Mouse (Mus musculus): ENCODE results near the gene Tufm. TPM values are rescaled to one million over a fixed set of nuclear protein-coding genes. Genes with fewer than 3 reads are reported as not detected.

Tufm gene
- polyA plus RNA-seq, 1 experiment from 2014 or later, result 167 TPM

DNA sequence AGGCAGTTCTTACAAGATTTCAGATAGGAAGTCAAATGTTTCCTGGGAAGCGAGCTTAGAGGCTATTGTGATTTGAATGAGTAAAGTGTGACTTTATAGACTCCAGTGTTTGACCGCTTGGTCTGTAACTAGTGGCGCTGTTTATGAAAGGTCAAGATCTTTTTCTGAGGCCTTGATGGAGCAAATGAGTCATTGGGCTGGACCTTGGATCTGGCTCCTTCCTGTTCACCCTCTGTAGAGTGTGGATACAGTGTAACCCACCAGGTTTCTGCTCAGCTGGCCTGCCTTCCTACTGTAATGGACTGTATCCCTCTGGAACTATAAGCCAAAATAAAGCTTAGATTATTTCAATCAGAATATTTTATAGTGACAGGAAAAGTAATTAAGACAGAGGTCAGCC lies 24.1 kb downstream of the Tufm start:
- WGBS, result 85% methylated on average over 3 of the region's 3 CpGs
- ATAC-seq (ENCODE audit: insufficient read depth, low FRiP score, low TSS enrichment), result no peak
- no peaks in the 10 kb centered on the region for H3K36me3 ChIP-seq (ENCODE audit: control insufficient read depth, insufficient read depth, low read length)

DNA sequence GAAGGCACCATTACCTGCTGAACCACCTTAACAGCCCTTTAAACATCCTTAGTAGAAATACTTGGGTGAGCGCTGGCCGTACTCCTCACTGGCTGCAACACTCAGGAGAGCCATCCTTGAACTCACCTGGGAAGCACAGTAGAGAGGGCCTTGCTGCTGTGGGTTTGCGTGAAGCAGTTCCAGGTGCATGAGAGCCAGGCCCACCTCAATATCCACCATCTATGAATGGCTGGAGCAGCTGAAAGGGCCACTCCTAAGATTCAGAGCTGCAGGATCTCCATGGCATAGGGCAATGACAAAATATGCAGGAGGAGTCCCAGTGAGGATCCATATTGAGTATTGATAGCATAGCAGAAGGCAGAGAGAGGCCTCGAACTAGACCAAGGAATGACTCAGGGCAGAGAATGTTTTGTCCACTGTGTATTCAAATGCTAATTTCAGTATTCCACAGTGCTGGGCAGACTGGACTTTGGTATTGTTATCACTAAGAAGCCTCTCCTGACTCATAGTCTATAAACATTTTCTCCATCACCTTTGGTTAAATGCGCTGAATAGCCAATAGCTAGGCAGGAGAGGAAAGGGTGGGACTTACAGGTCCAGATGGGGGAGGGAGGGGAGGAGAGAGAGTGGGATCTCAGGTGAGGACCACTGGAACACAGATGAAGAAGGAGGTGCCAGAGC lies 31.2 kb downstream of the Tufm start:
- no peak for ATAC-seq (ENCODE audit: insufficient read depth, low FRiP score, low TSS enrichment)
- Histone ChIP-seq H3K36me3 (ENCODE audit: control insufficient read depth, insufficient read depth, low read length) (no peaks in the 10 kb centered on the region), H3K4me2 (ENCODE audit: low read depth) (no peak overlapping the region), H3K9me3 (ENCODE audit: control insufficient read depth, low read length) (no peaks in the 10 kb centered on the region), H3K27me3 (ENCODE audit: control insufficient read depth, insufficient read depth, low read length) (no peaks in the 10 kb centered on the region), H3K4me3 (ENCODE audit: low read depth, low read length) (no peak overlapping the region), H3K9ac (ENCODE audit: low read length) (no peak overlapping the region), H3K27ac (ENCODE audit: low read depth, low read length) (no peak overlapping the region), H3K4me1 (ENCODE audit: control insufficient read depth, insufficient read depth, low read length) (no peaks in the 10 kb centered on the region)
- WGBS, result 82% methylated on average over 5 of the region's 5 CpGs
- no peak for DNase-seq (ENCODE audit: low spot score)

More for the DNA sequence above, 24.1 kb downstream of the Tufm start:
- Histone ChIP-seq H3K4me3 (ENCODE audit: low read depth, low read length) (no peak overlapping the region), H3K9ac (ENCODE audit: low read length) (no peak overlapping the region), H3K27me3 (ENCODE audit: control insufficient read depth, insufficient read depth, low read length) (no peaks in the 10 kb centered on the region), H3K27ac (ENCODE audit: low read depth, low read length) (no peak overlapping the region), H3K4me2 (ENCODE audit: low read depth) (no peak overlapping the region), H3K9me3 (ENCODE audit: control insufficient read depth, low read length) (no peaks in the 10 kb centered on the region), H3K4me1 (ENCODE audit: control insufficient read depth, insufficient read depth, low read length) (no peaks in the 10 kb centered on the region)
- DNase-seq (ENCODE audit: low spot score), result no peak

DNA sequence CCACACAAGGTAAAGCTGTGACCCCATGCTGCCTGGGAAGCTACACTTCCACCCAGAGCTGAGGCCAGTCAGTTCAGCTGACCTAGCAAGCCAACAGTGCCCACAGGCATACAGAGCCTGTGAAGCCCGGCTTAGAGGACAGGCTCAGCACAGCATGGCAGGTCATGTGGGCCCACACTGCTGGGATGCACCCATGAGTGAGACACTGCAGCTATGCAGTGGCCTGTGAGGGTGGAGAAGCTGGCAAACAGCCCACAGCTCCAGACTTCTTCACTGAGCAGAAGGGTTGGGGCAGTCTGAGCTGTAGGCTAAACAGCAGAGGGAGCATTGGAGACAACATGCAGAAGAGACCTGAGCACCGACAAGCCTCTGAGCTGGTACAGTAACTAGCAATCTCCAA lies 32.4 kb downstream of the Tufm start:
- no peak overlapping the region for H3K9ac ChIP-seq (ENCODE audit: low read length)
- H3K9me3 ChIP-seq (ENCODE audit: control insufficient read depth, low read length), result no peaks in the 10 kb centered on the region
- WGBS, result 67% methylated on average over 2 of the region's 2 CpGs
- H3K27me3 ChIP-seq (ENCODE audit: control insufficient read depth, insufficient read depth, low read length), result no peaks in the 10 kb centered on the region
- ATAC-seq (ENCODE audit: insufficient read depth, low FRiP score, low TSS enrichment) (no peak), DNase-seq (ENCODE audit: low spot score) (no peak)
- no peaks in the 10 kb centered on the region for H3K4me1 ChIP-seq (ENCODE audit: control insufficient read depth, insufficient read depth, low read length)
- H3K27ac ChIP-seq (ENCODE audit: low read depth, low read length), result no peak overlapping the region
- H3K4me2 ChIP-seq (ENCODE audit: low read depth), result no peak overlapping the region
- no peaks in the 10 kb centered on the region for H3K36me3 ChIP-seq (ENCODE audit: control insufficient read depth, insufficient read depth, low read length)
- H3K4me3 ChIP-seq (ENCODE audit: low read depth, low read length), result no peak overlapping the region

DNA sequence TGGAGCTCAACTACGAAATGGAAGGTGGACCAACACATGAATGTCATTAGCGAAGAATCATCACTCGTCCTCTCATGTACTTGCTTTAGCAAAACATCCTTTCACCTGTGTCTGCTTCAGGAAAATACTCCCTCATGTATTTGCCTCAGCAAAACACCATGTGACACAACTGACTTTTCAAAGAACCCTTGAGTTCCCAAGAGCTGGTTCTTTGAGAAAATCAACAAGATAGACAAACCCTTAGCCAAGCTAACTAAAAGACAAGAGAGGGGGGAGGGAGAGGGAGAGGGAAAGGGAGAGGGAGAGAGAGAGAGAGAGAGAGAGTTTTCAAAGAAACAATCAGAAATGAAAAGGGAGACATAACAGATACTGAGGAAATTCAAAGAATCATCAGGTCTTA lies 36.2 kb downstream of the Tufm start:
- Histone ChIP-seq H3K9me3 (ENCODE audit: control insufficient read depth, low read length) (no peaks in the 10 kb centered on the region), H3K27ac (ENCODE audit: low read depth, low read length) (no peak overlapping the region), H3K27me3 (ENCODE audit: control insufficient read depth, insufficient read depth, low read length) (no peaks in the 10 kb centered on the region), H3K4me3 (ENCODE audit: low read depth, low read length) (no peak overlapping the region), H3K9ac (ENCODE audit: low read length) (no peak overlapping the region), H3K4me2 (ENCODE audit: low read depth) (no peak overlapping the region), H3K4me1 (ENCODE audit: control insufficient read depth, insufficient read depth, low read length) (no peaks in the 10 kb centered on the region), H3K36me3 (ENCODE audit: control insufficient read depth, insufficient read depth, low read length) (no peaks in the 10 kb centered on the region)
- DNase-seq (ENCODE audit: low spot score) (no peak), ATAC-seq (ENCODE audit: insufficient read depth, low FRiP score, low TSS enrichment) (no peak)
- 79% methylated on average over 3 of the region's 3 CpGs for WGBS

DNA sequence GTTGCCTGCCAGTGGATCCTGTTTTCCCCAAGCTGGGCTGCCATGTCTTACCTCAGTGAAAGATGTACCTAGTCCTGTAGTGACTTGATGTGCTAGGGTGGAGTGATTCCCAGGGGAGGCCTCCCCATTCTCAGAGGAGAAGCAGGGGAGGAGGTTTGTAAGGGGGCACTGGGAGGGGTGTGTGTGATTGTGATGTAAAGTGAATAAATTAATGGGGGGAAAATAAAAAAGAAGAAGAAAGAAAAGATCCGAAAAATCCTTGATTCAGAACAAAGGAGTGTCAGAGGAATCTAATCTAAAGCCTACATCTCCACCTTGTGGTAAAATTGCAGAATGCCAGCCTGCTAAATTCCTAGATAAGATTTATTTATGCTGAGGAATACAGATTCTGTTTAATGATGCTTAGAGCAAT lies 41.0 kb downstream of the Tufm start:
- Histone ChIP-seq H3K36me3 (ENCODE audit: control insufficient read depth, insufficient read depth, low read length) (no peaks in the 10 kb centered on the region), H3K4me2 (ENCODE audit: low read depth) (no peak overlapping the region), H3K9me3 (ENCODE audit: control insufficient read depth, low read length) (no peaks in the 10 kb centered on the region), H3K4me1 (ENCODE audit: control insufficient read depth, insufficient read depth, low read length) (no peaks in the 10 kb centered on the region), H3K9ac (ENCODE audit: low read length) (peak overlapping the region; percentile 41), H3K4me3 (ENCODE audit: low read depth, low read length) (no peak overlapping the region), H3K27me3 (ENCODE audit: control insufficient read depth, insufficient read depth, low read length) (no peaks in the 10 kb centered on the region), H3K27ac (ENCODE audit: low read depth, low read length) (no peak overlapping the region)
- no peak for ATAC-seq (ENCODE audit: insufficient read depth, low FRiP score, low TSS enrichment)
- 26% methylated on average over 1 of the region's 1 CpGs for WGBS
- peak; percentile 50 for DNase-seq (ENCODE audit: low spot score)

DNA sequence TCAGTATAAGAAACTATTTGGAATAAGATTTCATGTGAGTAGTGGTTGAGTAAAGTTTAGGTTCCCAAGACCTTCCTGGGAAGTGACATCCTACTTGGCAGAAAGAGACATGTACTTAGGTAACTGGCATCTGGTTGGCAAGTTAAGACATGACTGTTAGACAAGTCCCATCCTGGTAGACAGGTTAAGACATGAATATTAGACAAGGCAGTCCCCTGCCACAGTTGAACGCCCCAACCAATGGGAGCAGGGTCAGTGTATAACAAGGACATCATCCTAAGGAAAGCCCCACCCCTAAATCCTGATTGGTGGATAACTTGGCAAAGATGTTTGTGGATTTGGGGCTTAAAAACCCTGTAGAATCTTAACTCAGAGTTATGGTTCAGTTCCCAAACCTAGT lies 46.3 kb downstream of the Tufm start:
- ATAC-seq (ENCODE audit: insufficient read depth, low FRiP score, low TSS enrichment), result no peak
- Histone ChIP-seq H3K9ac (ENCODE audit: low read length) (no peak overlapping the region), H3K27me3 (ENCODE audit: control insufficient read depth, insufficient read depth, low read length) (peaks cover 4% of the 10 kb centered on the region; the same call in 1 of the 2 replicates), H3K36me3 (ENCODE audit: control insufficient read depth, insufficient read depth, low read length) (no peaks in the 10 kb centered on the region), H3K9me3 (ENCODE audit: control insufficient read depth, low read length) (no peaks in the 10 kb centered on the region), H3K27ac (ENCODE audit: low read depth, low read length) (no peak overlapping the region), H3K4me3 (ENCODE audit: low read depth, low read length) (no peak overlapping the region), H3K4me1 (ENCODE audit: control insufficient read depth, insufficient read depth, low read length) (no peaks in the 10 kb centered on the region), H3K4me2 (ENCODE audit: low read depth) (no peak overlapping the region)
- no peak for DNase-seq (ENCODE audit: low spot score)
- WGBS, result 78% methylated on average over 1 of the region's 1 CpGs

DNA sequence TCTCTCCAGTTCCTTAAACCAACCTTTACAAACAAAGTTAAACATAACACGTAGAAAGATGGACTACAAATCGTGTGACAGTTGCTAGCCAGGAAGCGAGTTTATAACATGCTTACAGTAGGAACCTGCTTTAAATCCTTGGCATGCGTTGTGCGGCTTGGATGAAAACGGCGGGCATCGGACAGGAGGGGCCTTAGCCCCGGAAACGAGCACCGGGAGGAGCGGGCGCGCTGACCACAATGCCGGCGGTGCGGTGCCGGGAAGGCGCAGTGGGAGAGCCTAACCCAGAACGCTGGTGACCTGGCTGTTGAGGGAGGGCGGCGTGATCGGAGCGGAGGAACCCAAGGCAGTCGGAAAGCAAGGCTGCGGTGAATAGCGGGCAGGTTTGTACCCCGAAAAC lies 48.6 kb downstream of the Tufm start:
- Histone ChIP-seq H3K4me2 (ENCODE audit: low read depth) (peak overlapping the region; percentile 85), H3K27ac (ENCODE audit: low read depth, low read length) (no peak overlapping the region), H3K36me3 (ENCODE audit: control insufficient read depth, insufficient read depth, low read length) (no peaks in the 10 kb centered on the region), H3K27me3 (ENCODE audit: control insufficient read depth, insufficient read depth, low read length) (peaks cover 4% of the 10 kb centered on the region; the same call in 1 of the 2 replicates), H3K4me1 (ENCODE audit: control insufficient read depth, insufficient read depth, low read length) (no peaks in the 10 kb centered on the region), H3K9me3 (ENCODE audit: control insufficient read depth, low read length) (no peaks in the 10 kb centered on the region), H3K4me3 (ENCODE audit: low read depth, low read length) (peak overlapping the region; percentile 32), H3K9ac (ENCODE audit: low read length) (peak overlapping the region; percentile 65)
- DNase-seq (ENCODE audit: low spot score) (peak; percentile 25), ATAC-seq (ENCODE audit: insufficient read depth, low FRiP score, low TSS enrichment) (no peak)
- 2% methylated on average over 28 of the region's 28 CpGs for WGBS

DNA sequence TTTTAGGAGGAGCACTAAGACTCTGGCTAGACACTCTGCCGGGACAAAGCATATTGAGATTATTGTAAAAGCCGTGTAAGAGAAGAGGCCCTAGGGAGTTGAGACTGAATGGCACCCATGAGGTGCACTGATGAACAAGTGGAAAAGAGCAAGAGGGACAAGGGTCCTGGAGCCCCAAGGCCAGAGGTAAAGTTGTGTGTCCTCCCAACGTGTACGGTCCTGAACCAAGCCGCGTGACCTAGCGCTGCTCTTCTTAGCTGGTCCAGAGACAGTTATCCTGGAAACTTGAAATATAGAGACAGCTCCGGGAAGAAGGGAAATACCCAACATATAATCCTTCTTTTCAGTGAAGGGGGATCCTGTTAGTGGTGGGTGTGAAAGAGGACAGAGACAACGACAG lies 49.3 kb downstream of the Tufm start:
- H3K4me1 ChIP-seq (ENCODE audit: control insufficient read depth, insufficient read depth, low read length), result no peaks in the 10 kb centered on the region
- ATAC-seq (ENCODE audit: insufficient read depth, low FRiP score, low TSS enrichment) (no peak), DNase-seq (ENCODE audit: low spot score) (no peak)
- peak overlapping the region; percentile 85 for H3K4me2 ChIP-seq (ENCODE audit: low read depth)
- no peak overlapping the region for H3K27ac ChIP-seq (ENCODE audit: low read depth, low read length)
- H3K9me3 ChIP-seq (ENCODE audit: control insufficient read depth, low read length), result no peaks in the 10 kb centered on the region
- WGBS, result 69% methylated on average over 9 of the region's 9 CpGs
- no peak overlapping the region for H3K9ac ChIP-seq (ENCODE audit: low read length)
- no peak overlapping the region for H3K4me3 ChIP-seq (ENCODE audit: low read depth, low read length)
- no peaks in the 10 kb centered on the region for H3K36me3 ChIP-seq (ENCODE audit: control insufficient read depth, insufficient read depth, low read length)
- peaks cover 4% of the 10 kb centered on the region; the same call in 1 of the 2 replicates for H3K27me3 ChIP-seq (ENCODE audit: control insufficient read depth, insufficient read depth, low read length)

DNA sequence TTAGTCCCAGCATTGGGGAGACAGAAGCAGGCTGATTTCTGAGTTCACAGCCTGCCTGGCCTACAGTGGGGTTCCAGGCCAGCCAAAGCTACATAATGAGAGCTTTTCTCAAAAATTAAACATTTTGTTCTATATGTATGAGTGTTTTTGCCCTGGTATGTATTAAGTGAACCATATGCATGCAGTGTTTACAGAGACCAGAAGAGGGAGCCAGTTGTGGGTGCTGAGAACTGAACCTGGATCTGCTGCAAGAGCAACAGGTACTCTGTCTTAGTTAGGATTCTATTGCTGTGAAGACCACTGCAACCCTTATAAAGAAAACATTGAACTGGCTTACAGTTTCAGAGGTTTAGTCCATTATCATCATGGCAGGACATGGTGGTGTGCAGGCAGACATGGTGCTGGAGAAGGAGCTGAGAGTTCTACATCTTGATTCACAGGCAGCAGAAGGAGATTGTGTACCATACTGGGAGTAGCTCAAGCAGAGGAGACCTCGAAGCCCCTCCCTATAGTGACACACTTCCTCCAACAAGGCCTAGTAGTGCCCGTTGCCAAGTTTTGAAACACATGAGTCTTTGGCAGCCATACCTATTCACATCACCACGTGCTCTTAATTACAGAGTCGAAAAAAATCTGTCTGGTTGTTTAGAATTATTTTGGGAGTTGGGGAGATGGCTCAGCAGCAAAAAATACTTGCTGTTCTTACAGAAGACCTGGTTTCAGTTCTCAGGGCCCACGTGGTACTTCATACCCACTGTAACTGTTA lies 50.8 kb downstream of the Tufm start:
- no peak for DNase-seq (ENCODE audit: low spot score)

More for the DNA sequence above, 50.8 kb downstream of the Tufm start:
- ATAC-seq (ENCODE audit: insufficient read depth, low FRiP score, low TSS enrichment), result no peak
- Histone ChIP-seq H3K9me3 (ENCODE audit: control insufficient read depth, low read length) (no peaks in the 10 kb centered on the region), H3K27me3 (ENCODE audit: control insufficient read depth, insufficient read depth, low read length) (peaks cover 4% of the 10 kb centered on the region; the same call in 1 of the 2 replicates), H3K9ac (ENCODE audit: low read length) (no peak overlapping the region), H3K4me1 (ENCODE audit: control insufficient read depth, insufficient read depth, low read length) (no peaks in the 10 kb centered on the region), H3K27ac (ENCODE audit: low read depth, low read length) (no peak overlapping the region), H3K36me3 (ENCODE audit: control insufficient read depth, insufficient read depth, low read length) (no peaks in the 10 kb centered on the region), H3K4me2 (ENCODE audit: low read depth) (no peak overlapping the region), H3K4me3 (ENCODE audit: low read depth, low read length) (no peak overlapping the region)
- 78% methylated on average over 5 of the region's 5 CpGs for WGBS
